Mouse (Mus musculus) cortical plate, adult 2 months (tissue): Measurements from ENCODE around the gene Spsb3.

Experiments
- CTCF ChIP-seq: fragments of 200-500 bp; IDR thresholded peaks from 2 replicates; pipeline ENCODE4 v1.5.1; 2011; ENCODE audit warnings: mild to moderate bottlenecking, control low read depth, low read length; ENCODE audit not compliant: insufficient read depth; ENCODE audit errors: extremely low read depth
- POLR2A ChIP-seq: fragments of 200-500 bp; IDR thresholded peaks from 2 replicates; pipeline ENCODE4 v1.6.1; 2011; ENCODE audit warnings: mild to moderate bottlenecking, low read length, control low read depth; ENCODE audit not compliant: insufficient read depth; ENCODE audit errors: extremely low read depth

GRCm38 (mm10) chr17:24898041-24898854 lies 11.8 kb downstream of the Spsb3 start:
- TF ChIP-seq POLR2A (no peak; the same call in 1 of the 2 replicates), CTCF (no peak)
